Mouse (Mus musculus) heart, postnatal 0 days (tissue): ENCODE measurements around the gene Cnpy3. TPM values are rescaled to one million over a fixed set of nuclear protein-coding genes. Genes with fewer than 3 reads are reported as not detected.

Source experiments
- ATAC-seq: fragments of 200-750 bp; cut with Nextera tagmentation; 2 replicates; pipeline ENCODE4 v1.8.0; 2017; ENCODE audit warnings: low read depth, moderate number of reproducible peaks, moderate library complexity; ENCODE audit not compliant: insufficient read depth
- DNase-seq: peaks from one replicate; pipeline ENCODE4 v3.0.0-alpha.2; 2016; ENCODE audit warnings: low spot score
- H3K27ac ChIP-seq: fragments of 300-500 bp; sonication (generic); 2 replicates; pipeline ENCODE4 v1.5.1; 2014; ENCODE audit warnings: low read depth, mild to moderate bottlenecking
- H3K27me3 ChIP-seq: fragments of 300-500 bp; sonication (generic); 2 replicates; pipeline ENCODE4 v1.6.1; 2014; ENCODE audit warnings: low read length, mixed read lengths; ENCODE audit not compliant: control insufficient read depth, insufficient read depth
- H3K36me3 ChIP-seq: fragments of 300-500 bp; sonication (generic); replicated peaks from 2 replicates; pipeline ENCODE4 v1.6.1; 2014; ENCODE audit warnings: low read length, mixed read lengths; ENCODE audit not compliant: control insufficient read depth, insufficient read depth
- H3K4me1 ChIP-seq: fragments of 300-500 bp; sonication (generic); 2 replicates; pipeline ENCODE4 v1.6.1; 2014; ENCODE audit warnings: antibody characterized with exemption; ENCODE audit not compliant: control insufficient read depth, insufficient read depth
- H3K4me2 ChIP-seq: fragments of 300-500 bp; sonication (generic); 2 replicates; pipeline ENCODE4 v1.6.1; 2014; ENCODE audit warnings: low read depth, mild to moderate bottlenecking, low read length, moderate library complexity
- H3K4me3 ChIP-seq: fragments of 300-500 bp; sonication (generic); 2 replicates; pipeline ENCODE4 v1.5.1; 2014; ENCODE audit warnings: low read depth, low read length
- H3K9ac ChIP-seq: fragments of 300-500 bp; sonication (generic); replicated peaks from 2 replicates; pipeline ENCODE4 v1.6.1; 2014; ENCODE audit warnings: low read depth, low read length, mixed read lengths
- H3K9me3 ChIP-seq: fragments of 300-500 bp; sonication (generic); replicated peaks from 2 replicates; pipeline ENCODE4 v1.6.1; 2016; ENCODE audit warnings: low read length; ENCODE audit not compliant: control insufficient read depth
- CTCF ChIP-seq: IDR thresholded peaks from 2 replicates; pipeline ENCODE4 v1.5.1; 2016; ENCODE audit warnings: antibody characterized with exemption, control low read depth, low read depth
- EP300 ChIP-seq: IDR thresholded peaks from 2 replicates; pipeline ENCODE4 v1.6.1; 2016; ENCODE audit warnings: antibody characterized with exemption, low read depth
- WGBS: fragments of 180-500 bp; shearing (Covaris S2); extraction: QIAGEN DNeasy Blood & Tissue Kit; methylation state at CpG from one replicate; pipeline ENCODE4 v1.1.7; 2014; 5-methylcytosine and 5-hydroxymethylcytosine counted together
- polyA plus RNA-seq: library from polyadenylated mRNA; unstranded; fragments of >200 nt; fragmentation: Nextera tagmentation; extraction: Ambion mirVana; gene quantifications from 2 replicates; pipeline ENCODE4 v1.2.1, GENCODE M21; 2015
- total RNA-seq: library from RNA; depleted of rRNA; stranded (reverse); fragments of >200 nt; gene quantifications from 2 replicates; pipeline ENCODE4 v1.2.3, GENCODE M21; 2014; ENCODE audit warnings: low replicate concordance

Gene Cnpy3
- total and polyA plus RNA-seq, 2 experiments from 2014 or later: 27.7 to 44.5 TPM

GRCm38 (mm10) chr17:46775070-46775469 lies 23.1 kb upstream of the Cnpy3 start:
- peaks cover 57% of the 10 kb centered on the region for H3K36me3 ChIP-seq
- H3K4me1 ChIP-seq: no peaks in the 10 kb centered on the region
- no peak for DNase-seq
- no peak overlapping the region for H3K27ac ChIP-seq
- H3K9me3 ChIP-seq: no peaks in the 10 kb centered on the region
- WGBS: 90% methylated on average over 9 of the region's 9 CpGs
- H3K27me3 ChIP-seq: no peaks in the 10 kb centered on the region
- TF ChIP-seq CTCF: no peak
- TF ChIP-seq EP300: no peak
- no peak for ATAC-seq
- no peak overlapping the region for H3K4me2 ChIP-seq
- no peak overlapping the region for H3K4me3 ChIP-seq
- H3K9ac ChIP-seq: no peak overlapping the region

- no peaks in the 10 kb centered on the region for H3K9me3 ChIP-seq
- ATAC-seq (no peak), DNase-seq (no peak)
- no peak overlapping the region for H3K4me2 ChIP-seq
- H3K27me3 ChIP-seq: no peaks in the 10 kb centered on the region
- no peak for TF ChIP-seq EP300
- no peak for TF ChIP-seq CTCF
- WGBS: 38% methylated on average over 2 of the region's 2 CpGs
- no peak overlapping the region for H3K27ac ChIP-seq
- H3K4me3 ChIP-seq: no peak overlapping the region
- no peaks in the 10 kb centered on the region for H3K4me1 ChIP-seq
- H3K36me3 ChIP-seq: peaks cover 47% of the 10 kb centered on the region
- H3K9ac ChIP-seq: no peak overlapping the region
Measured at GRCm38 (mm10) chr17:46774131-46774472, 22.1 kb upstream of the Cnpy3 start.

- H3K4me1 ChIP-seq: no peaks in the 10 kb centered on the region
- H3K9ac ChIP-seq: peak overlapping the region; percentile 77
- WGBS: 12% methylated on average over 19 of the region's 20 CpGs
- H3K27me3 ChIP-seq: no peaks in the 10 kb centered on the region
- ATAC-seq (no peak), DNase-seq (no peak)
- H3K4me2 ChIP-seq: peak overlapping the region; percentile 97
- no peaks in the 10 kb centered on the region for H3K9me3 ChIP-seq
- peak overlapping the region; percentile 88 for H3K27ac ChIP-seq
- no peak for TF ChIP-seq EP300
- no peak for TF ChIP-seq CTCF
- H3K36me3 ChIP-seq: peaks cover 41% of the 10 kb centered on the region
- peak overlapping the region; percentile 97 for H3K4me3 ChIP-seq
Measured at GRCm38 (mm10) chr17:46773278-46774130, 21.5 kb upstream of the Cnpy3 start.

GRCm38 (mm10) chr17:46772404-46773277 lies 20.6 kb upstream of the Cnpy3 start, which contains the start of gene 2310039H08Rik:
2310039H08Rik (plus strand) TSS chr17:46772635.
- Histone ChIP-seq H3K4me1 (no peaks in the 10 kb centered on the region), H3K27ac (peak within 1 kb of the TSS; percentile 88), H3K36me3 (peaks cover 33% of the 10 kb centered on the region), H3K9me3 (no peaks in the 10 kb centered on the region), H3K4me3 (peak within 1 kb of the TSS; percentile 97), H3K27me3 (no peaks in the 10 kb centered on the region), H3K9ac (peak within 1 kb of the TSS; percentile 77), H3K4me2 (peak within 1 kb of the TSS; percentile 97)
- TF ChIP-seq CTCF (no peak), EP300 (peak; percentile 3; the same call in 1 of the 2 replicates)
- ATAC-seq: peak; percentile 91
- under 1% methylated on average over 50 of the region's 50 CpGs for WGBS
- peak; percentile 86 for DNase-seq

GRCm38 (mm10) chr17:46772038-46772403 lies 20.0 kb upstream of the Cnpy3 start:
- Histone ChIP-seq H3K27ac (peak overlapping the region; percentile 88), H3K4me3 (peak overlapping the region; percentile 97), H3K4me1 (no peaks in the 10 kb centered on the region), H3K9me3 (no peaks in the 10 kb centered on the region), H3K4me2 (peak overlapping the region; percentile 97), H3K9ac (peak overlapping the region; percentile 77; the same call in 1 of the 2 replicates), H3K27me3 (no peaks in the 10 kb centered on the region), H3K36me3 (peaks cover 26% of the 10 kb centered on the region)
- 7% methylated on average over 5 of the region's 5 CpGs for WGBS
- peak; percentile 12; the same call in 1 of the 2 replicates for TF ChIP-seq EP300
- TF ChIP-seq CTCF: no peak
- ATAC-seq (peak; percentile 24; the same call in 1 of the 2 replicates), DNase-seq (no peak)
